Mouse (Mus musculus): ENCODE measurements around the gene Zranb3. TPM values are rescaled to one million over a fixed set of nuclear protein-coding genes. Genes with fewer than 3 reads are reported as not detected.
"Not testable (repeated sequence)": the region's sequence is repeated elsewhere in the genome, so short reads cannot be mapped to it uniquely, and the experiment has no call there.

Zranb3 gene
- polyA plus RNA-seq, 1 experiment = 11.4 TPM

DNA sequence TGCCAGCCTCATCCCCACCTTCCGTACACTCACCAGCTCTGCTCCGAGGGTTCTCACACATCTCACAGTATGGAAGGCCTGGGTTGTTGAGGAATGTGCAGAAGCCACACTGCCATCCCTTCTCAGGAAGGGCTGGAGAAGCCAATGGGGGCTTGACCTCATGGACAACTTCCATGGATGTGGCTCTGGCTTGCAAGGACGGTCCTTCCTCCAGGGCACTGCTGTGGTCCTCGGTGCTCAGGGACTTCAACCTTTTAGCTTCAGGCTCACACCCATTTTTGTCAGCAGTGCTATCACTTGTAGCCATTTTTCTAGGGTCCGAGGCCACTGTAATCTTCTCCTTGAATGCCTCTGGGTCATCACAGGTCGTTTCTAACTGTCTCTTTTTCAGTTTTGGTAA is 126.7 kb downstream of the Zranb3 start:
- peak overlapping the region; percentile 84 for H3K27ac ChIP-seq (ENCODE audit: insufficient read depth, low read depth, low read length)
- H3K4me1 ChIP-seq (ENCODE audit: control insufficient read depth, insufficient read depth, low read length) = peaks cover 42% of the 10 kb centered on the region
- H3K4me3 ChIP-seq (ENCODE audit: insufficient read depth, low read length) = peak overlapping the region; percentile 17
- TF ChIP-seq CTCF (IDR thresholded peaks at IDR 0.05; ENCODE audit: low read depth, low read length) = no peak
- TF ChIP-seq POLR2A (IDR thresholded peaks at IDR 0.05; ENCODE audit: borderline replicate concordance, low read depth, low read length) = no peak

GRCm38 (mm10) chr1:127975676-127976075 is 127.2 kb downstream of the Zranb3 start:
- no peak for TF ChIP-seq CTCF (IDR thresholded peaks at IDR 0.05; ENCODE audit: low read depth, low read length)
- TF ChIP-seq POLR2A (IDR thresholded peaks at IDR 0.05; ENCODE audit: borderline replicate concordance, low read depth, low read length) = no peak
- Histone ChIP-seq H3K27ac (ENCODE audit: insufficient read depth, low read depth, low read length) (peak overlapping the region; percentile 84), H3K4me3 (ENCODE audit: insufficient read depth, low read length) (no peak overlapping the region), H3K4me1 (ENCODE audit: control insufficient read depth, insufficient read depth, low read length) (peaks cover 45% of the 10 kb centered on the region)

DNA sequence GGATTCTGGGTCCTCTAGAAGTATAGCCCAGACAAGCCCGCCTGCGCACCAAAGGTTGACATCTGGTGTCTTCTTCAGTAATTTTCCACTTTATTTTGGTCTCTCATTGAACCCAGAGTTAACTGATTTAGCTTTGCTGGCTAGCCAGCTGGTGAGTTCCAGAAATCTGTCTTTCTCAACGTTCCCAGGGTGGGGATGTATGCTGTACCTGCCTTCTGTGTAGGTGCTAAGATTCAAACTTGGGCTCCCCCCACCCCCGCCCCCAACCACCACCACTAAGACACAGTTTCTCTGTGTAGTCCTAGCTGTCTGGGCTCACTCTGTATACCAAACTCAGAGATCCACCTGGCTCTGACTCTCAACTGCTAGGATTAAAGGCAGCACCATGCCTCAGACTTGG is 128.8 kb downstream of the Zranb3 start:
- peaks cover 36% of the 10 kb centered on the region for H3K4me1 ChIP-seq (ENCODE audit: control insufficient read depth, insufficient read depth, low read length)
- no peak for TF ChIP-seq POLR2A (IDR thresholded peaks at IDR 0.05; ENCODE audit: borderline replicate concordance, low read depth, low read length)
- TF ChIP-seq CTCF (IDR thresholded peaks at IDR 0.05; ENCODE audit: low read depth, low read length) = no peak
- no peak overlapping the region for H3K27ac ChIP-seq (ENCODE audit: insufficient read depth, low read depth, low read length)
- no peak overlapping the region for H3K4me3 ChIP-seq (ENCODE audit: insufficient read depth, low read length)

- Histone ChIP-seq H3K4me1 (ENCODE audit: control insufficient read depth, insufficient read depth, low read length) (peaks cover 16% of the 10 kb centered on the region), H3K27ac (ENCODE audit: insufficient read depth, low read depth, low read length) (no peak overlapping the region), H3K4me3 (ENCODE audit: insufficient read depth, low read length) (no peak overlapping the region)
- TF ChIP-seq CTCF (IDR thresholded peaks at IDR 0.05; ENCODE audit: low read depth, low read length) (no peak), POLR2A (IDR thresholded peaks at IDR 0.05; ENCODE audit: borderline replicate concordance, low read depth, low read length) (no peak)
Measured at GRCm38 (mm10) chr1:127970870-127971269, 132.0 kb downstream of the Zranb3 start.

GRCm38 (mm10) chr1:127963326-127963725 is 139.5 kb downstream of the Zranb3 start:
- no peak overlapping the region for H3K4me3 ChIP-seq (ENCODE audit: insufficient read depth, low read length)
- H3K27ac ChIP-seq (ENCODE audit: insufficient read depth, low read depth, low read length) = no peak overlapping the region
- no peaks in the 10 kb centered on the region; the same call in 1 of the 2 replicates for H3K4me1 ChIP-seq (ENCODE audit: control insufficient read depth, insufficient read depth, low read length)
- TF ChIP-seq POLR2A (IDR thresholded peaks at IDR 0.05; ENCODE audit: borderline replicate concordance, low read depth, low read length) (no peak), CTCF (IDR thresholded peaks at IDR 0.05; ENCODE audit: low read depth, low read length) (no peak)

- Histone ChIP-seq H3K4me1 (ENCODE audit: control insufficient read depth, insufficient read depth, low read length) (no peaks in the 10 kb centered on the region; the same call in 1 of the 2 replicates), H3K4me3 (ENCODE audit: insufficient read depth, low read length) (no peak overlapping the region), H3K27ac (ENCODE audit: insufficient read depth, low read depth, low read length) (no peak overlapping the region)
- TF ChIP-seq POLR2A (IDR thresholded peaks at IDR 0.05; ENCODE audit: borderline replicate concordance, low read depth, low read length) = no peak
- TF ChIP-seq CTCF (IDR thresholded peaks at IDR 0.05; ENCODE audit: low read depth, low read length) = no peak
Measured at GRCm38 (mm10) chr1:127961140-127961539, 141.7 kb downstream of the Zranb3 start.

DNA sequence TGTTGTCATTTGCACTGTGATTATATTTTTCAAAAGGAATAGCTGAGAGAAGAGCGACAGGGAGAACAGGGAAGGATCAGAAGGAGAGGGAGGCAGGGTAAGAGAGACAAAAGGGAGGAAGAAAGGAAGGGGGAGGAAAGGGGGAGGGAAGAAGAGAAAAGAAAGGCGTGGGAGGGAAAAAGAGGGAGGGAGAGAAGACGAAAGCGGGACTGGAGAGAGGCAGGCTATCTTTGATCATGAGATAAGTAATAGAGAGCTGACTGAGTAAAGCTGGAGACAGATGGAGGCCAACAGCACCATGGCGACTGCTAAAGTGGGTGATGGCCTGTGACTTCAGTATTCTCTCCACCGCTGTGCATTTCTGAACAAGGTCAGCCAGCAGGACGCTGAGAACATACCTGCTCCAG is 143.5 kb downstream of the Zranb3 start:
- Histone ChIP-seq H3K4me3 (ENCODE audit: insufficient read depth, low read length) (no peak overlapping the region), H3K27ac (ENCODE audit: insufficient read depth, low read depth, low read length) (no peak overlapping the region), H3K4me1 (ENCODE audit: control insufficient read depth, insufficient read depth, low read length) (no peaks in the 10 kb centered on the region; the same call in 1 of the 2 replicates)
- TF ChIP-seq POLR2A (IDR thresholded peaks at IDR 0.05; ENCODE audit: borderline replicate concordance, low read depth, low read length) (no peak), CTCF (IDR thresholded peaks at IDR 0.05; ENCODE audit: low read depth, low read length) (no peak)

- H3K4me1 ChIP-seq (ENCODE audit: control insufficient read depth, insufficient read depth, low read length) = no peaks in the 10 kb centered on the region; the same call in 1 of the 2 replicates
- no peak overlapping the region for H3K4me3 ChIP-seq (ENCODE audit: insufficient read depth, low read length)
- no peak overlapping the region for H3K27ac ChIP-seq (ENCODE audit: insufficient read depth, low read depth, low read length)
- TF ChIP-seq POLR2A (IDR thresholded peaks at IDR 0.05; ENCODE audit: borderline replicate concordance, low read depth, low read length) = no peak
- no peak for TF ChIP-seq CTCF (IDR thresholded peaks at IDR 0.05; ENCODE audit: low read depth, low read length)
Measured at GRCm38 (mm10) chr1:127958801-127959200, 144.0 kb downstream of the Zranb3 start.

GRCm38 (mm10) chr1:127956524-127956923 is 146.3 kb downstream of the Zranb3 start:
- TF ChIP-seq POLR2A (IDR thresholded peaks at IDR 0.05; ENCODE audit: borderline replicate concordance, low read depth, low read length) = no peak
- no peak for TF ChIP-seq CTCF (IDR thresholded peaks at IDR 0.05; ENCODE audit: low read depth, low read length)
- H3K4me3 ChIP-seq (ENCODE audit: insufficient read depth, low read length) = no peak overlapping the region
- no peaks in the 10 kb centered on the region for H3K4me1 ChIP-seq (ENCODE audit: control insufficient read depth, insufficient read depth, low read length)
- no peak overlapping the region for H3K27ac ChIP-seq (ENCODE audit: insufficient read depth, low read depth, low read length)

- no peak for TF ChIP-seq POLR2A (IDR thresholded peaks at IDR 0.05; ENCODE audit: borderline replicate concordance, low read depth, low read length)
- no peak for TF ChIP-seq CTCF (IDR thresholded peaks at IDR 0.05; ENCODE audit: low read depth, low read length)
- Histone ChIP-seq H3K4me3 (ENCODE audit: insufficient read depth, low read length) (no peak overlapping the region), H3K27ac (ENCODE audit: insufficient read depth, low read depth, low read length) (no peak overlapping the region), H3K4me1 (ENCODE audit: control insufficient read depth, insufficient read depth, low read length) (no peaks in the 10 kb centered on the region)
Measured at GRCm38 (mm10) chr1:127954800-127955199, 148.0 kb downstream of the Zranb3 start.

- not testable (repeated sequence) for H3K4me3 ChIP-seq (ENCODE audit: insufficient read depth, low read length); H3K4me1 ChIP-seq (ENCODE audit: control insufficient read depth, insufficient read depth, low read length); H3K27ac ChIP-seq (ENCODE audit: insufficient read depth, low read depth, low read length)
Measured at GRCm38 (mm10) chr1:127954198-127954597, 148.6 kb downstream of the Zranb3 start.
